Mouse (Mus musculus) kidney, postnatal 4 days (tissue): ENCODE data around the gene Uqcc1.

Experiments
- DNase-seq, 2 experiments: peaks; one replicate each; pipeline ENCODE4 v3.0.0; 2021; ENCODE audit warnings: mixed read lengths in 2 of 2

Uqcc1 gene

GRCm38 (mm10) chr2:155929531-155930442, at the start of gene Uqcc1:
TSS of gene Uqcc1 (minus strand) at chr2:155930310.
- peak; percentile 93 to 95 for DNase-seq

- DNase-seq = peak; percentile 37 to 58
These were observed 49.4 kb upstream of the Uqcc1 start for GRCm38 (mm10) chr2:155979328-155979991.

GRCm38 (mm10) chr2:155974087-155974731, 44.1 kb upstream of the Uqcc1 start:
- no peak for DNase-seq

- DNase-seq = no peak
These were observed 43.2 kb upstream of the Uqcc1 start for GRCm38 (mm10) chr2:155973348-155973747.

- DNase-seq = no peak
These were observed 32.9 kb upstream of the Uqcc1 start for GRCm38 (mm10) chr2:155962991-155963390.

GRCm38 (mm10) chr2:155961862-155962261, 31.8 kb upstream of the Uqcc1 start:
- no peak for DNase-seq

- DNase-seq = peak in 1 of 2 experiments; percentile 21
These were observed 29.9 kb upstream of the Uqcc1 start for GRCm38 (mm10) chr2:155959981-155960380.

- DNase-seq = peak; percentile 91 to 96
These were observed 26.3 kb upstream of the Uqcc1 start, which contains the start of gene Cep250 for GRCm38 (mm10) chr2:155956134-155957059. TSS of gene Cep250 (plus strand) at chr2:155956458.

- DNase-seq = peak; percentile 84 to 85
These were observed 21.9 kb upstream of the Uqcc1 start for GRCm38 (mm10) chr2:155952006-155952405.

- no peak for DNase-seq
These were observed 19.3 kb upstream of the Uqcc1 start for GRCm38 (mm10) chr2:155949362-155949761.

GRCm38 (mm10) chr2:155947390-155948002, 17.4 kb upstream of the Uqcc1 start:
- DNase-seq = peak in 1 of 2 experiments; percentile 39

GRCm38 (mm10) chr2:155946499-155946898, 16.4 kb upstream of the Uqcc1 start:
- no peak for DNase-seq

- DNase-seq = peak; percentile 88 to 89
These were observed 16.0 kb upstream of the Uqcc1 start for GRCm38 (mm10) chr2:155946069-155946468.

GRCm38 (mm10) chr2:155945580-155945979, 15.5 kb upstream of the Uqcc1 start:
- DNase-seq = no peak

GRCm38 (mm10) chr2:155945124-155945523, 15.0 kb upstream of the Uqcc1 start, which contains the start of gene Gdf5:
TSS of gene Gdf5 (minus strand) at chr2:155945367.
- peak; percentile 27 to 44 for DNase-seq

GRCm38 (mm10) chr2:155944685-155945084, 14.6 kb upstream of the Uqcc1 start:
- no peak for DNase-seq

GRCm38 (mm10) chr2:155943463-155943862, 13.4 kb upstream of the Uqcc1 start:
- peak; percentile 59 to 71 for DNase-seq

- DNase-seq = peak; percentile 41 to 44
These were observed 11.8 kb upstream of the Uqcc1 start for GRCm38 (mm10) chr2:155941697-155942442.

- DNase-seq = no peak
These were observed 10.6 kb upstream of the Uqcc1 start, which contains the start of gene Gm15557 for GRCm38 (mm10) chr2:155940681-155941080. TSS of gene Gm15557 (plus strand) at chr2:155940728.

- DNase-seq = no peak
These were observed 9.9 kb upstream of the Uqcc1 start for GRCm38 (mm10) chr2:155939897-155940529.
